Mouse (Mus musculus) forebrain, postnatal 0 days (tissue): ENCODE data around the gene Trib2. TPM values are rescaled to one million over a fixed set of nuclear protein-coding genes. Genes with fewer than 3 reads are reported as not detected.
A peak's percentile ranks its signal among the peaks of the same experiment; 100 is the strongest.

Experiments
- ATAC-seq: fragments of 200-750 bp; cut with Nextera tagmentation; 2 replicates; pipeline ENCODE4 v1.8.0; 2017; ENCODE audit warnings: mild to moderate bottlenecking, moderate library complexity
- DNase-seq: peaks from one replicate; pipeline ENCODE4 v3.0.0-alpha.2; 2015
- H3K27ac ChIP-seq: fragments of 300-500 bp; sonication (generic); 2 replicates; pipeline ENCODE4 v1.5.1; 2014; ENCODE audit warnings: low read depth, mild to moderate bottlenecking, antibody characterized with exemption, low read length, moderate library complexity, mixed read lengths
- H3K27me3 ChIP-seq: fragments of 300-500 bp; sonication (generic); 2 replicates; pipeline ENCODE4 v1.6.1; 2014; ENCODE audit warnings: mild to moderate bottlenecking, low read length, mixed read lengths; ENCODE audit not compliant: insufficient read depth
- H3K36me3 ChIP-seq: fragments of 300-500 bp; sonication (generic); 2 replicates; pipeline ENCODE4 v1.6.1; 2014; ENCODE audit warnings: mild to moderate bottlenecking, moderate library complexity; ENCODE audit not compliant: insufficient read depth
- H3K4me1 ChIP-seq: fragments of 300-500 bp; sonication (generic); 2 replicates; pipeline ENCODE4 v1.6.1; 2014; ENCODE audit warnings: antibody characterized with exemption; ENCODE audit not compliant: insufficient read depth
- H3K4me2 ChIP-seq: fragments of 300-500 bp; sonication (generic); 2 replicates; pipeline ENCODE4 v1.6.1; 2014; ENCODE audit warnings: low read depth, mild to moderate bottlenecking, moderate library complexity
- H3K4me3 ChIP-seq: fragments of 300-500 bp; sonication (generic); 2 replicates; pipeline ENCODE4 v1.5.1; 2014; ENCODE audit warnings: low read depth, low read length, mixed read lengths
- H3K9ac ChIP-seq: fragments of 300-500 bp; sonication (generic); 2 replicates; pipeline ENCODE4 v1.6.1; 2014; ENCODE audit warnings: mild to moderate bottlenecking
- H3K9me3 ChIP-seq: fragments of 300-500 bp; sonication (generic); 2 replicates; pipeline ENCODE4 v1.6.1; 2016; ENCODE audit warnings: low read length
- CTCF ChIP-seq: sonication (generic); IDR thresholded peaks from 2 replicates; pipeline ENCODE4 v1.5.1; 2016; ENCODE audit warnings: antibody characterized with exemption, control low read depth, low read depth
- WGBS: fragments of 180-500 bp; shearing (Covaris S2); extraction: QIAGEN DNeasy Blood & Tissue Kit; methylation state at CpG from one replicate; pipeline ENCODE4 v1.1.7; 2014; 5-methylcytosine and 5-hydroxymethylcytosine counted together
- polyA plus RNA-seq: library from polyadenylated mRNA; unstranded; fragments of >200 nt; fragmentation: Nextera tagmentation; extraction: Ambion mirVana; gene quantifications from 2 replicates; pipeline ENCODE4 v1.2.1, GENCODE M21; 2015
- total RNA-seq: library from RNA; depleted of rRNA; stranded (reverse); fragments of >200 nt; gene quantifications from 2 replicates; pipeline ENCODE4 v1.2.3, GENCODE M21; 2014

Trib2 gene
- total and polyA plus RNA-seq, 2 experiments from 2014 or later = 82.3 to 152 TPM

DNA sequence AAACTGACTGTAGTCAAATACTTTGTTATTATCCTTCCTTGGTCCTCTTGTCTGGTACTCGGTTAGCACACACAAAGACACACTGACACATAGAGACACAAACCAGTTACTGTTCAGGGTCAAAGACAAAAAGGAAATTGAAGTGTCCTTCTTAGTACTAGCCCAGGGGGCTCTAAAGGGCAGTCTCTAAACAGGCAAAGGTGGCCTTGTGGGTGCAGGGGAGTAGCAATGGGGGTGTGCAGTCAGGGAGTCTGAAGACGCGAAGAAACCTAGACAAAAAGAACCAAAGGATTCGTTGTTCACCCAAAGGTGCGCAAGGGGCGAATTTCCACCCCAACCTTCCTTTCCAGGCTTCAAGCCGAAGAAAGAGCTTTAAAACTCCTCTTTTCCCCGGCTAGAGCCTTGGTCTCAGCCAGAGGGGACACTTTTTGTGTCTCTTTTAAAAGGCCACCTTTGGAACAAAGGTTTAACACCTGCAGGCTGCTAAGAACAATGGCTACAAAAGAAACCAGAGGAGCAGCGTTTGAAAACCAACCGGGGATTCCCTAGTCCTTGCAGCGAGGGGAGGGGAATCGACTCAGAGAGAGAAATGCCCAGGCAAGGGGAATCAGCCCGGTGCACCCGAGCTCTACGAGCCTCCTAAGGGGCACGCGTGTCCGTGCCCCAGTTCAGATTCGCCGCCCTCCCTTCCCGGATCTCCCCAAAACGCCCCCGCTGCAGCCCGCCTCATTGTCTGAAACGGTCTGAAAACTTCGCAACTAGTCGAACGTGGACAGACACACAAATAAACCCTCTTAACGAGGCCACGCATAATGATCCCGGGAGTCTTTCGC lies 2.3 kb downstream of the Trib2 start:
- H3K27ac ChIP-seq = peak overlapping the region; percentile 93
- 1% methylated on average over 32 of the region's 32 CpGs for WGBS
- peak; percentile 64 for DNase-seq

DNA sequence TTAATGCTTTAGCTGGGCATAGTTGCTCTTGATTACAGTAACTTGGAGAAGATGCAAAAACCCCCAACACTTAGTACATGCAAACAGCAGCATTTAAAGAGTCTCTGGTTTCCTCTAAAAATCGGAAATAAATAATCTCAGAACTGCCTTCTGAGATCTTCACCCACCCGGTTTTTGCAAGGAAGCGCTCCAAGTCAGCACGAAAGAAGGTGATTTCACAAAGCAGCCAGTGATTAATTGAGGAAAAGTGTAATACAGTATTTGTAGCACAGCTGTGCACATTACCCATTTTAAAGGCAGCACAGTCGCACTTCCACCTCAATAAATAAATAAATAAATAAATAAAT lies 2.9 kb downstream of the Trib2 start:
- DNase-seq (no peak), ATAC-seq (no peak)
- H3K27ac ChIP-seq = peak overlapping the region; percentile 93
- TF ChIP-seq CTCF = no peak
- H3K9me3 ChIP-seq = no peaks in the 10 kb centered on the region
- H3K36me3 ChIP-seq = no peaks in the 10 kb centered on the region
- H3K27me3 ChIP-seq = no peaks in the 10 kb centered on the region
- H3K4me2 ChIP-seq = peak overlapping the region; percentile 73
- 1% methylated on average over 5 of the region's 5 CpGs for WGBS
- peak overlapping the region; percentile 93 for H3K4me3 ChIP-seq
- peak overlapping the region; percentile 91 for H3K9ac ChIP-seq
- peaks cover 9% of the 10 kb centered on the region for H3K4me1 ChIP-seq

More for the DNA sequence above, 2.3 kb downstream of the Trib2 start:
- Histone ChIP-seq H3K4me1 (peaks cover 9% of the 10 kb centered on the region), H3K4me2 (peak overlapping the region; percentile 73), H3K36me3 (no peaks in the 10 kb centered on the region), H3K9ac (peak overlapping the region; percentile 91), H3K9me3 (no peaks in the 10 kb centered on the region), H3K4me3 (peak overlapping the region; percentile 93), H3K27me3 (no peaks in the 10 kb centered on the region)
- ATAC-seq = no peak
- no peak for TF ChIP-seq CTCF

DNA sequence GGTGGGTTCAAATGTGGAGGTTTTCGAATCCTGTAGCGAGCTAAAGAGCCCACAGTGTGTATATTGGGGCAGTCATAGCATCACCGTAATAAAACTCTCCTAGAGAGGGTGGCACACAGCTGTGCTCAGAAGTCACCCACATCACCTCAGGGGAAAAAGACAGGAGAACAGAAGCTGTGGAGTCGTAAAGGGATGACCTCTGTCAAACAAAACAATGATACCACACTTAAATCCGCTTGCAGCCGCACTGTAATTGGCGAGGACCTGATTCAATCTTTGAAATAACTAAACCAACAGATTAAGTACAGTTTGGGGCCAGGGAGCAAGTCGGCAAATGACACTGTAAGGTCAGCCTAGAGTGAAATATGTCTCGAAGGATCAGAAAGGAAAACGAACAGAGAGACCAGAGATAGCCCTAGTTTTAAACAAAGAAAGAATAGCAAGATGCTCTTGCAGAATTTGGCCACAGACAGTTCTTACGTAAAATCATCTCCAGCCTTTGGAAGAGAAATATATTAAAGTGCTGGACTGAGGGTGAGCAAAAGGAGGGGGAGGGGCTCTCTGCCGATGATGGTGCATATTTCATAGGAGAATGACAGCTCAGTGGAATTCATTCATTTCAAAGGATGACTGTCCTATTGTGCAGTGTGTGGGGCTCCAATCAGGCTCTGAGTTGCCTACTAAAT lies 3.4 kb downstream of the Trib2 start:
- Histone ChIP-seq H3K36me3 (peaks cover 4% of the 10 kb centered on the region), H3K27me3 (no peaks in the 10 kb centered on the region), H3K27ac (peak overlapping the region; percentile 93), H3K9ac (peak overlapping the region; percentile 91), H3K4me2 (peak overlapping the region; percentile 73), H3K9me3 (no peaks in the 10 kb centered on the region), H3K4me1 (peaks cover 9% of the 10 kb centered on the region), H3K4me3 (peak overlapping the region; percentile 93)
- peak; percentile 69 for DNase-seq
- 6% methylated on average over 12 of the region's 12 CpGs for WGBS
- peak; percentile 12; the same call in 1 of the 2 replicates for ATAC-seq
- TF ChIP-seq CTCF = no peak

DNA sequence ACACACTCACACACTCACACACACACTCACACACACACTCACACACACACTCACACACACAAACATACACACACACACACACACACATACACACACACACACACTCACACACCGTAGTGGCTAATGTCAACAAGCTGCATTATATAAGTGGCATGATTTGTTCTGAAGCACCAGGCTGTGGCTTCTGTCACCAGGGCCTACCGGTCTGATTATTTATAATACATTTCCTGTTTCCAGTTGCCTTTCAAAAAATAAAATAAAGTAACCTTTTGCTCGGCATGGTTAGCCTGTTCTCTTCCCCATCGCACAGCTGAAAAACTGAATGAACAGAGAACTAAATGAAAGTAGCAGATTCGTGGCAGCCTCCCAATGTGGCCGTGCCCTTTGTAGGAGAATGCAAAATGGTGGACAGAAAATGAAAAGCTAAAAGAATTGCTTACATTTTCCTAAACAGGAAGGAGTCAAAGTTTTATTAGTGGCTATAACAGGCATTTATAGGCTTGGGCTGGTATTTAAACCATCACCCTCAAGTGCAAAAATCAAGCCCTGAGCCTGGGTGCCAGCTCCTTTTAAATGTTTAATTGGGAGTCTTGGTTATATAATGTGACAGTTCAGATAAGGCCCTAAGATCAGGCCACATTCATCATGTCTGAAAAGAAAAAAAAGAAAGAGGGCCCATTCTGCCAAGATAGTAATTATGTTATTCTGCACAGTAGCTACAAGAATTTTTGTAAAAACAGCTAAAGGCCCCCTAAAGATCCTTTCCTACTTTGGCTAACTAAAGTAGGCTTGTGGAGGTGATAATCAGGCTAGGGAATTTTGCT lies 4.4 kb downstream of the Trib2 start:
- no peaks in the 10 kb centered on the region for H3K9me3 ChIP-seq
- ATAC-seq = no peak
- H3K27ac ChIP-seq = peak overlapping the region; percentile 93; the same call in 1 of the 2 replicates
- peak overlapping the region; percentile 91 for H3K9ac ChIP-seq
- H3K4me2 ChIP-seq = peak overlapping the region; percentile 73
- TF ChIP-seq CTCF = no peak
- peaks cover 11% of the 10 kb centered on the region for H3K36me3 ChIP-seq
- 7% methylated on average over 6 of the region's 6 CpGs for WGBS
- peaks cover 9% of the 10 kb centered on the region for H3K4me1 ChIP-seq
- no peak for DNase-seq
- peak overlapping the region; percentile 93 for H3K4me3 ChIP-seq
- H3K27me3 ChIP-seq = no peaks in the 10 kb centered on the region

DNA sequence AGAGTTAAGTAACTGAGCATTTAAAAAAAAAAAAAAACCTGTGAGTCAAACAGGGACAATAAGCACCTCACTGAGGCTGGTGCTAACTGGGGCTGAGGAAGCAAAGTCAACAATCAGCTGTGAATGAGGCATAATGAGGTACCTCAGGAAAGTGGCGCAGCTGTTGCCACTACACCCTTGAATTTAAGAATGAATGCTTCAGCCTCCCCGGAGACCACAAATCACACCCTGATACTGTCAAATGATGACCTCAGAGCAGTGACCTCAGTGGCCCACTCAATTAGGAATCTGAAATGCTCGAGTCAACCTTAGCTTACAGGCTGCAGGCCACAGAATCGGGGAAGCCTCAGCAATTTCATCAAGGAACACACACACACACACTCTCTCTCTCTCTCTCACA lies 5.0 kb downstream of the Trib2 start:
- H3K4me1 ChIP-seq = peaks cover 9% of the 10 kb centered on the region
- no peaks in the 10 kb centered on the region for H3K9me3 ChIP-seq
- H3K4me3 ChIP-seq = peak overlapping the region; percentile 93
- WGBS = 3% methylated on average over 4 of the region's 4 CpGs
- H3K27ac ChIP-seq = no peak overlapping the region
- peaks cover 18% of the 10 kb centered on the region for H3K36me3 ChIP-seq
- TF ChIP-seq CTCF = no peak
- no peaks in the 10 kb centered on the region for H3K27me3 ChIP-seq
- no peak for ATAC-seq
- peak; percentile 36 for DNase-seq
- H3K9ac ChIP-seq = peak overlapping the region; percentile 47; the same call in 1 of the 2 replicates
- peak overlapping the region; percentile 73 for H3K4me2 ChIP-seq

DNA sequence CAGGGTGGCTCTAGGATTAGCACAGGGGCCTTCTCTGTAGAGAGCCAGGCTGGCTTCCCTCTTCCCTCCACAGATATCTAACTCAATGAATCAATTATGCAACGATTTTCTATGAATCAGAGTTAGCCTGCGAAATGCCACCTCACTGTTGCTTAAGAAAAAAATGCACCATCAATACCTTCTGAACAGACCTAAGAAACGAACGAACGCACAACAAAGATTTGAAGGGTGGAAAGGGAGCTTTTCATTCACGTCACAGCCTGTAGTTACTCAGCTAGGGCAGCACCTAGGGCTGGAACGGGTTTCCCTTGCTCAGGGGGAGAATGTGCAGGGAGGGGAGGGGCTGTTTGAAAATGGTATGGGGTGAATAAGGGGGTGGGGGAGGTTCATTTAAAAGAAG lies 5.8 kb downstream of the Trib2 start:
- Histone ChIP-seq H3K4me1 (peaks cover 9% of the 10 kb centered on the region), H3K36me3 (peaks cover 24% of the 10 kb centered on the region), H3K27ac (no peak overlapping the region), H3K9me3 (no peaks in the 10 kb centered on the region), H3K4me3 (peak overlapping the region; percentile 93), H3K27me3 (no peaks in the 10 kb centered on the region), H3K4me2 (peak overlapping the region; percentile 73), H3K9ac (peak overlapping the region; percentile 47)
- WGBS = 9% methylated on average over 7 of the region's 7 CpGs
- no peak for TF ChIP-seq CTCF
- no peak for DNase-seq
- no peak for ATAC-seq
